Mouse (Mus musculus): ENCODE results near the gene Tmem138. TPM values are rescaled to one million over a fixed set of nuclear protein-coding genes. Genes with fewer than 3 reads are reported as not detected.
A peak's percentile ranks its signal among the peaks of the same experiment; 100 is the strongest.

Gene Tmem138
- total and polyA plus RNA-seq, 2 experiments: 1.7 to 3.3 TPM

GRCm38 (mm10) chr19:10591659-10592377 is 14.7 kb upstream of the Tmem138 start:
- Histone ChIP-seq H3K9ac (ENCODE audit: low read depth, low read length) (no peak overlapping the region), H3K36me3 (ENCODE audit: control insufficient read depth, insufficient read depth, low read length) (peaks cover 48% of the 10 kb centered on the region), H3K79me2 (ENCODE audit: control insufficient read depth, insufficient read depth, low read length) (no peaks in the 10 kb centered on the region), H3K27me3 (ENCODE audit: control insufficient read depth, insufficient read depth, low read length) (no peaks in the 10 kb centered on the region), H3K4me1 (ENCODE audit: control insufficient read depth, insufficient read depth, low read length) (peaks cover 43% of the 10 kb centered on the region), H3K27ac (replicated peaks; ENCODE audit: insufficient read depth, low read depth, low read length) (peak overlapping the region; percentile 89), H3K4me3 (ENCODE audit: insufficient read depth, low read depth, low read length) (no peak overlapping the region)
- WGBS: 24% methylated on average over 6 of the region's 6 CpGs
- TF ChIP-seq POLR2A (IDR thresholded peaks at IDR 0.05; ENCODE audit: extremely low read depth, insufficient read depth, low read length): no peak
- TF ChIP-seq CTCF (IDR thresholded peaks at IDR 0.05; ENCODE audit: low read depth, low read length): no peak
- peak; percentile 90 for DNase-seq (ENCODE audit: extremely low read depth, low read depth, low spot score)

- Histone ChIP-seq H3K27ac (replicated peaks; ENCODE audit: insufficient read depth, low read depth, low read length) (peak overlapping the region; percentile 6), H3K36me3 (ENCODE audit: control insufficient read depth, insufficient read depth, low read length) (peaks cover 35% of the 10 kb centered on the region), H3K4me3 (ENCODE audit: insufficient read depth, low read depth, low read length) (no peak overlapping the region), H3K27me3 (ENCODE audit: control insufficient read depth, insufficient read depth, low read length) (no peaks in the 10 kb centered on the region), H3K9ac (ENCODE audit: low read depth, low read length) (no peak overlapping the region), H3K4me1 (ENCODE audit: control insufficient read depth, insufficient read depth, low read length) (peaks cover 34% of the 10 kb centered on the region), H3K79me2 (ENCODE audit: control insufficient read depth, insufficient read depth, low read length) (no peaks in the 10 kb centered on the region)
- peak; percentile 68 for DNase-seq (ENCODE audit: extremely low read depth, low read depth, low spot score)
- no peak for TF ChIP-seq POLR2A (IDR thresholded peaks at IDR 0.05; ENCODE audit: extremely low read depth, insufficient read depth, low read length)
- TF ChIP-seq CTCF (IDR thresholded peaks at IDR 0.05; ENCODE audit: low read depth, low read length): no peak
- 15% methylated on average over 3 of the region's 3 CpGs for WGBS
These were observed 13.1 kb upstream of the Tmem138 start for GRCm38 (mm10) chr19:10590301-10590700.

- Histone ChIP-seq H3K27me3 (ENCODE audit: control insufficient read depth, insufficient read depth, low read length) (no peaks in the 10 kb centered on the region), H3K4me1 (ENCODE audit: control insufficient read depth, insufficient read depth, low read length) (peaks cover 35% of the 10 kb centered on the region), H3K4me3 (ENCODE audit: insufficient read depth, low read depth, low read length) (no peak overlapping the region), H3K36me3 (ENCODE audit: control insufficient read depth, insufficient read depth, low read length) (peaks cover 26% of the 10 kb centered on the region), H3K27ac (replicated peaks; ENCODE audit: insufficient read depth, low read depth, low read length) (0 out of 2 replicates have a peak overlapping the region, but pooled peaks have one; percentile 5), H3K9ac (ENCODE audit: low read depth, low read length) (no peak overlapping the region), H3K79me2 (ENCODE audit: control insufficient read depth, insufficient read depth, low read length) (no peaks in the 10 kb centered on the region)
- peak; percentile 59 for DNase-seq (ENCODE audit: extremely low read depth, low read depth, low spot score)
- WGBS: 62% methylated on average over 5 of the region's 5 CpGs
- TF ChIP-seq CTCF (IDR thresholded peaks at IDR 0.05; ENCODE audit: low read depth, low read length) (no peak), POLR2A (IDR thresholded peaks at IDR 0.05; ENCODE audit: extremely low read depth, insufficient read depth, low read length) (no peak)
These were observed 12.1 kb upstream of the Tmem138 start for GRCm38 (mm10) chr19:10589127-10589857.

- H3K36me3 ChIP-seq (ENCODE audit: control insufficient read depth, insufficient read depth, low read length): peaks cover 13% of the 10 kb centered on the region; the same call in 1 of the 2 replicates
- 33% methylated on average over 8 of the region's 8 CpGs for WGBS
These were observed 10.1 kb upstream of the Tmem138 start for GRCm38 (mm10) chr19:10587231-10587630.

GRCm38 (mm10) chr19:10585112-10585511 is 8.0 kb upstream of the Tmem138 start:
- H3K79me2 ChIP-seq (ENCODE audit: control insufficient read depth, insufficient read depth, low read length): no peaks in the 10 kb centered on the region
- H3K27ac ChIP-seq (replicated peaks; ENCODE audit: insufficient read depth, low read depth, low read length): no peak overlapping the region
- no peak overlapping the region for H3K4me3 ChIP-seq (ENCODE audit: insufficient read depth, low read depth, low read length)
- no peak for DNase-seq (ENCODE audit: extremely low read depth, low read depth, low spot score)
- H3K36me3 ChIP-seq (ENCODE audit: control insufficient read depth, insufficient read depth, low read length): peaks cover 14% of the 10 kb centered on the region; the same call in 1 of the 2 replicates
- H3K27me3 ChIP-seq (ENCODE audit: control insufficient read depth, insufficient read depth, low read length): no peaks in the 10 kb centered on the region
- TF ChIP-seq CTCF (IDR thresholded peaks at IDR 0.05; ENCODE audit: low read depth, low read length) (no peak), POLR2A (IDR thresholded peaks at IDR 0.05; ENCODE audit: extremely low read depth, insufficient read depth, low read length) (no peak)
- no peak overlapping the region for H3K9ac ChIP-seq (ENCODE audit: low read depth, low read length)
- WGBS: 29% methylated on average over 8 of the region's 8 CpGs
- peaks cover 7% of the 10 kb centered on the region; the same call in 1 of the 2 replicates for H3K4me1 ChIP-seq (ENCODE audit: control insufficient read depth, insufficient read depth, low read length)

More at GRCm38 (mm10) chr19:10587231-10587630, 10.1 kb upstream of the Tmem138 start:
- Histone ChIP-seq H3K4me1 (ENCODE audit: control insufficient read depth, insufficient read depth, low read length) (peaks cover 16% of the 10 kb centered on the region), H3K79me2 (ENCODE audit: control insufficient read depth, insufficient read depth, low read length) (no peaks in the 10 kb centered on the region), H3K27me3 (ENCODE audit: control insufficient read depth, insufficient read depth, low read length) (no peaks in the 10 kb centered on the region), H3K27ac (replicated peaks; ENCODE audit: insufficient read depth, low read depth, low read length) (peak overlapping the region; percentile 58), H3K4me3 (ENCODE audit: insufficient read depth, low read depth, low read length) (no peak overlapping the region), H3K9ac (ENCODE audit: low read depth, low read length) (no peak overlapping the region)
- no peak for TF ChIP-seq CTCF (IDR thresholded peaks at IDR 0.05; ENCODE audit: low read depth, low read length)
- no peak for TF ChIP-seq POLR2A (IDR thresholded peaks at IDR 0.05; ENCODE audit: extremely low read depth, insufficient read depth, low read length)
- DNase-seq (ENCODE audit: extremely low read depth, low read depth, low spot score): peak; percentile 72
